Mouse (Mus musculus) liver, embryonic 14.5 days (tissue): ENCODE data around the gene Abca3. TPM values are rescaled to one million over a fixed set of nuclear protein-coding genes. Genes with fewer than 3 reads are reported as not detected.

ENCODE experiments used
- ATAC-seq: fragments of 200-750 bp; cut with Nextera tagmentation; 2 replicates; pipeline ENCODE4 v1.8.0; 2017; ENCODE audit warnings: moderate number of reproducible peaks, mild to moderate bottlenecking, moderate library complexity; ENCODE audit not compliant: insufficient read depth
- DNase-seq, 3 experiments: peaks; one replicate each; pipeline ENCODE4 v3.0.0-alpha.2; 2012 to 2013; ENCODE audit warnings: low read depth in 3 of 3, low spot score in 3 of 3
- H3K27ac ChIP-seq: fragments of 300-500 bp; sonication (generic); 2 replicates; pipeline ENCODE4 v1.5.1; 2014; ENCODE audit warnings: moderate library complexity, mild to moderate bottlenecking, control low read depth, inconsistent platforms
- H3K27me3 ChIP-seq: fragments of 300-500 bp; sonication (generic); 2 replicates; pipeline ENCODE4 v1.6.1; 2014; ENCODE audit warnings: mild to moderate bottlenecking, low read length, moderate library complexity; ENCODE audit not compliant: control insufficient read depth, insufficient read depth
- H3K36me3 ChIP-seq: fragments of 300-500 bp; sonication (generic); replicated peaks from 2 replicates; pipeline ENCODE4 v1.6.1; 2014; ENCODE audit warnings: low read depth; ENCODE audit not compliant: control insufficient read depth, insufficient read depth
- H3K4me1 ChIP-seq, 2 experiments: fragments of 200-500 bp in 1 of 2; fragments of 300-500 bp in 1 of 2; sonication (generic) in 1 of 2; replicated peaks; 2 replicates each; pipeline ENCODE4 v1.6.1; 2012 to 2014; ENCODE audit warnings: antibody characterized with exemption in 1 of 2, inconsistent platforms in 1 of 2, low read length in 1 of 2; ENCODE audit not compliant: control insufficient read depth in 2 of 2, insufficient read depth in 2 of 2
- H3K4me2 ChIP-seq: fragments of 300-500 bp; sonication (generic); 2 replicates; pipeline ENCODE4 v1.6.1; 2014; ENCODE audit warnings: low read depth, mild to moderate bottlenecking, control low read depth, moderate library complexity
- H3K4me3 ChIP-seq, 2 experiments: fragments of 200-500 bp in 1 of 2; fragments of 300-500 bp in 1 of 2; sonication (generic) in 1 of 2; 2 replicates each; pipeline ENCODE4 v1.5.1; 2012 to 2014; ENCODE audit warnings: low read depth in 2 of 2, low read length in 2 of 2, mild to moderate bottlenecking in 2 of 2, control low read depth in 1 of 2, inconsistent platforms in 1 of 2, moderate library complexity in 1 of 2; ENCODE audit not compliant: insufficient read depth in 1 of 2
- H3K9ac ChIP-seq: fragments of 300-500 bp; sonication (generic); replicated peaks from 2 replicates; pipeline ENCODE4 v1.6.1; 2014; ENCODE audit warnings: mild to moderate bottlenecking, control low read depth, moderate library complexity
- H3K9me3 ChIP-seq: fragments of 300-500 bp; sonication (generic); 2 replicates; pipeline ENCODE4 v1.6.1; 2016; ENCODE audit warnings: low read length, mixed read lengths; ENCODE audit not compliant: control insufficient read depth
- CTCF ChIP-seq: IDR thresholded peaks from 2 replicates; pipeline ENCODE4 v1.5.1; 2016; ENCODE audit warnings: antibody characterized with exemption, low read depth, control low read depth
- EP300 ChIP-seq: IDR thresholded peaks from 2 replicates; pipeline ENCODE4 v1.6.1; 2016; ENCODE audit warnings: antibody characterized with exemption, low read depth
- WGBS: fragments of 180-500 bp; shearing (Covaris S2); extraction: QIAGEN DNeasy Blood & Tissue Kit; methylation state at CpG from one replicate; pipeline ENCODE4 v1.1.7; 2014; ENCODE audit not compliant: insufficient replicate concordance; 5-methylcytosine and 5-hydroxymethylcytosine counted together
- polyA plus RNA-seq, 2 experiments: library from polyadenylated mRNA; depleted of rRNA in 1 of 2; stranded (reverse) in 1 of 2; unstranded in 1 of 2; fragments of >200 nt; fragmentation: Nextera tagmentation in 1 of 2; extraction: Ambion mirVana in 1 of 2; gene quantifications; 2 replicates each; pipeline versions ENCODE4 v1.2.1 to v1.2.3; 2012 to 2014

Gene Abca3
- polyA plus RNA-seq, 2 experiments: 12.5 to 14.8 TPM

GRCm38 (mm10) chr17:24360841-24361240 lies 9.1 kb downstream of the Abca3 start:
- peaks cover 5 to 32% of the 10 kb centered on the region in 2 experiments for H3K4me1 ChIP-seq
- no peak overlapping the region for H3K4me2 ChIP-seq
- no peak for DNase-seq
- no peak overlapping the region for H3K4me3 ChIP-seq
- H3K36me3 ChIP-seq: peaks cover 43% of the 10 kb centered on the region
- no peak overlapping the region for H3K9ac ChIP-seq
- ATAC-seq: no peak
- H3K27me3 ChIP-seq: no peaks in the 10 kb centered on the region
- H3K27ac ChIP-seq: no peak overlapping the region
- 75% methylated on average over 8 of the region's 8 CpGs for WGBS
- TF ChIP-seq CTCF: no peak
- no peak for TF ChIP-seq EP300
- no peaks in the 10 kb centered on the region for H3K9me3 ChIP-seq

- Histone ChIP-seq H3K27ac (no peak overlapping the region), H3K27me3 (no peaks in the 10 kb centered on the region), H3K4me2 (no peak overlapping the region), H3K4me3 (no peak overlapping the region), H3K4me1 (peaks cover 3 to 28% of the 10 kb centered on the region in 2 experiments; a peak in 3 of 4 replicates), H3K9ac (no peak overlapping the region), H3K9me3 (no peaks in the 10 kb centered on the region), H3K36me3 (peaks cover 48% of the 10 kb centered on the region)
- TF ChIP-seq EP300 (no peak), CTCF (no peak)
- no peak for DNase-seq
- no peak for ATAC-seq
- WGBS: 74% methylated on average over 5 of the region's 5 CpGs
Observed at GRCm38 (mm10) chr17:24361291-24361690, 9.5 kb downstream of the Abca3 start.

GRCm38 (mm10) chr17:24362527-24362926 lies 10.8 kb downstream of the Abca3 start:
- ATAC-seq (no peak), DNase-seq (no peak)
- Histone ChIP-seq H3K4me3 (no peak overlapping the region), H3K4me2 (no peak overlapping the region), H3K27me3 (no peaks in the 10 kb centered on the region), H3K27ac (no peak overlapping the region), H3K4me1 (peaks cover 3 to 24% of the 10 kb centered on the region in 2 experiments; a peak in 3 of 4 replicates), H3K9me3 (no peaks in the 10 kb centered on the region), H3K9ac (no peak overlapping the region), H3K36me3 (peaks cover 60% of the 10 kb centered on the region)
- TF ChIP-seq CTCF (no peak), EP300 (no peak)
- 83% methylated on average over 9 of the region's 9 CpGs for WGBS

- ATAC-seq: no peak
- H3K4me3 ChIP-seq: no peak overlapping the region
- no peak overlapping the region for H3K4me2 ChIP-seq
- no peak overlapping the region for H3K27ac ChIP-seq
- no peak for DNase-seq
- no peaks in the 10 kb centered on the region for H3K9me3 ChIP-seq
- H3K9ac ChIP-seq: no peak overlapping the region
- H3K27me3 ChIP-seq: no peaks in the 10 kb centered on the region
- H3K36me3 ChIP-seq: peaks cover 60% of the 10 kb centered on the region
- 83% methylated on average over 9 of the region's 9 CpGs for WGBS
- no peak for TF ChIP-seq EP300
- no peak for TF ChIP-seq CTCF
- H3K4me1 ChIP-seq: peaks cover under 1 to 18% of the 10 kb centered on the region in 2 experiments; a peak in 3 of 4 replicates
Observed at GRCm38 (mm10) chr17:24364461-24364860, 12.7 kb downstream of the Abca3 start.

GRCm38 (mm10) chr17:24365863-24366262 lies 14.1 kb downstream of the Abca3 start:
- TF ChIP-seq EP300: no peak
- no peak for TF ChIP-seq CTCF
- ATAC-seq: no peak

More at GRCm38 (mm10) chr17:24365863-24366262, 14.1 kb downstream of the Abca3 start:
- Histone ChIP-seq H3K4me3 (no peak overlapping the region), H3K9ac (no peak overlapping the region), H3K27me3 (no peaks in the 10 kb centered on the region), H3K36me3 (peaks cover 61% of the 10 kb centered on the region), H3K27ac (no peak overlapping the region), H3K4me2 (no peak overlapping the region), H3K4me1 (peaks cover 0 to 5% of the 10 kb centered on the region in 2 experiments; a peak in 1 of 4 replicates), H3K9me3 (no peaks in the 10 kb centered on the region)
- DNase-seq: no peak
- 72% methylated on average over 13 of the region's 13 CpGs for WGBS
